Mouse (Mus musculus): Measurements from ENCODE around the gene Ifi27l2b. TPM values are rescaled to one million over a fixed set of nuclear protein-coding genes. Genes with fewer than 3 reads are reported as not detected.
"Not testable (repeated sequence)": the region's sequence is repeated elsewhere in the genome, so short reads cannot be mapped to it uniquely, and the experiment has no call there.

Gene Ifi27l2b
- total RNA-seq, 2 experiments from 2014 or later, result not detected

- intact Hi-C loops (cut with DNase I); DNase-seq (ENCODE audit: low spot score in 2 of 2): not testable (repeated sequence)
These were observed 12.8 kb downstream of the Ifi27l2b start for GRCm38 (mm10) chr12:103444261-103444660.

DNA sequence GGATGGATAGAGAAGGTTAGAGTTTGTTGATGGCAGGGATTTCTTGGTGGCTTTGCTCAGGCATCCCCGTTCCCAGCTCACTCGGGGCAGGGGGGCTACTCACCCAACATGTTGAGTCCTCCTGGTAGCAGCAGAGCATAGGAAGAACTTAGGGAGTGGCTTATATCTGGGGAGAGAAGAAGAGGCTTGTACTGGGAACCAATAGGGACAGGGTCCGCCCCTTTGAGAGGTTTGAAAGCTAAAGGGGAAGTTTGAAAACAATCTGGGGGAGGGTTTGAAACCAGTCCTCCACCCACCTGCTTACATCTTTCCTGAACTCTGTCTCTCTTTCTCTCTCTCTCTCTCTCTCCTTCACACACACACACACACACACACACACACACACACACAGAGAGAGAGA, 13.5 kb downstream of the Ifi27l2b start, which contains the start of gene Ifi27l2a:
Ifi27l2a (minus strand) TSS at position 157 of the 400 bp plus-strand sequence.
- intact Hi-C loops (cut with DNase I), result no loop called here
- no peak for DNase-seq (ENCODE audit: low spot score in 2 of 2)

DNA sequence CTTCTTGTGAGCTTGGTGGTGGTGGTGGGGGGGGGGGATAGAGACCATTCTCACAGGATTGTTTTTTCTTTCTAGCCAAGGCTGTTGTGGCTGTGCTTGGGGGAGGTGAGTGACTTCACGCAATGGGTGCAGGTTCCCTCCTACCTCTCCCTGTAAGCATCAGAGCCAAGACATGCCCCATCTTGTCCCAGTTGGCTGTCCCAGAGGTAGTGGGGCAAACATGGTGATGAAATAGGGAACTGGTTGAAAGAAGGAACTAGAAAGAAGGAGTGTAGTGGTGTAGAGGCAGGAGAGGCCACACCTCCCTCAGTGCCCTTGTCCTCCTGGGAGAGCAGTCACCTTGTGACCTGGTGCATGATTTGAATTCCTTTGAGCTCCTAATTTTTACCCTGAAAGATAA, 19.4 kb downstream of the Ifi27l2b start:
- intact Hi-C loops (cut with DNase I), result no loop called here
- no peak for DNase-seq (ENCODE audit: low spot score in 2 of 2)

GRCm38 (mm10) chr12:103434861-103435260, 22.2 kb downstream of the Ifi27l2b start:
- DNase-seq (ENCODE audit: low spot score in 2 of 2), result no peak
- intact Hi-C loops (cut with DNase I), result no loop called here

GRCm38 (mm10) chr12:103433986-103434731, 22.9 kb downstream of the Ifi27l2b start, which contains the start of gene Ifi27:
Gene Ifi27 (plus strand): TSS chr12:103434211.
- intact Hi-C loops (cut with DNase I), result no loop called here
- peak; percentile 45 to 55 for DNase-seq (ENCODE audit: low spot score in 2 of 2)

DNA sequence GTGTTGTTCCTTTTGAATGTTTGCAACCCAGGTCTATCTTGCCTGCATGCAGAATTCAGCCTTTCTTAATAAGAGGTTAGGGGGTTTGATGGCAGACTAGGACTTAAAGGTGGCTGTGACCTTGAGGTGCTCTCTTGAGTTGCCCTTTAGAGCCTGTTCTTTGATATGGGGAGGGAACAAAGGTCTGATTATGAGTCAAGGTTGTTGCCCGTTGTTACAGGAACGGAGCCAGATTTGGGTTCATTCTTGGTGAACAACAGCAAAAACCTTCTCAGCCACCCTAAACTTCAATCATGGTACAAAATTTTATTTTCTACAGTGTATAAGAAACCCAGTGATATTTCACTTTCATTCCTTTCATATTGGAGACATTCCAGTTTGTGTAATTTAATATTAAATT, 23.6 kb downstream of the Ifi27l2b start:
- DNase-seq (ENCODE audit: low spot score in 2 of 2), result no peak
- intact Hi-C loops (cut with DNase I), result no loop called here

DNA sequence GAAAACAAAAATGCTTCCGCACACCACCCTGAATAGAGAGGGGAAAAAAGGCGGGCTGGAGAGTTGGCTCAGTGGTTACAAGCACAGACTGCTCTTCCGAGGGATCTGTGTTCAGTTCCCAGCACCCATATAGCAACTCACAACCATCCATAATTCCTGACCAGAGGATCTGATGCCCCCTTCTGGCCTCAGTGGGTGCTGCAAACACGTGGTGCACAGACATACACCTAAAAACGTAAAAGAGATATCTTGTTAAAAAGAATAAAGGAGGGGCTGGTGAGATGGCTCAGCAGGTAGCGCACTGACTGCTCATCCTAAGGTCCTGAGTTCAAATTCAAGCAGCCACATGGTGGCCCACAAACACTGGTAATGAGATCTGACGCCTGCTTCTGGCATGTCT, 30.3 kb downstream of the Ifi27l2b start:
- DNase-seq (ENCODE audit: low spot score in 2 of 2), result no peak
- intact Hi-C loops (cut with DNase I), result loop anchor here (2.0 kb wide), 2 partner anchors 66 to 216 kb away; no protein-coding TSS in a partner anchor

- peak; percentile 99 for DNase-seq (ENCODE audit: low spot score in 2 of 2)
- intact Hi-C loops (cut with DNase I), result loop anchor here (2.0 kb wide), 2 partner anchors 67 to 217 kb away; no protein-coding TSS in a partner anchor
These were observed 31.1 kb downstream of the Ifi27l2b start, which contains the start of gene Ddx24 for GRCm38 (mm10) chr12:103425729-103426470. Gene Ddx24 (minus strand): TSS chr12:103425830.

DNA sequence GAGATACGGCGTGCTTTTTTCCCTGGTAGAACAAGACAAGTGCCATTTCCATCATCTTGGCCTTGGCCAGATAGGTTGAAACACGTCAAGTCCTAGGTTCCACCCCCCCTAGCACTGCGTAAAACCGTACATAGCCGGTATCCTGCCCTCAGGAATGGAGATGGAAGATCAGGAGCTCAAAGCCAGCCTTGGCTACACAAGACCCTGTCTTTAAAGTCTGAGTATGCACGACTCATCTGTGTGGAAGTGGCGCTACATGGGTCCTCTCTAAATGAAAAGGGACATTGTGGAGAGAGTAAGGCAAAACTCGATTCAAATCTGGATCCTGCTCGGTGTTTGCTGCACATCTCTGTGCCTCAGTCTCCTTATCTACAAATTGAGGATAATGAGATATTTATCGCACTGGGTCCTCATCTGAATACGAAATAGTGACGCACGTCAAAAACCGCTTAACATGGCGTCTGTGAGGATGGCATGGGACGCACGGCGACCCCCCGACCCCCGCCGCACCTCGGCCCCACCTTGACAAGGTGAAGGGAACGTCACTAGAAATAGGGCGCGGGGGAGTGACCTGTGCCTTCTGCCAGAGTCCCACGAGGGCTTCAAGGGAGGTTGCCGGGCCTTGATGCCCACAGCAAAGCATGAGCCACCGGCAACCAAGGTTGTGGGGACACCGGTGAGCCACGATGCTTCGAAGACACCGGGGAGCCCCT, 31.9 kb downstream of the Ifi27l2b start:
- intact Hi-C loops (cut with DNase I), result no loop called here
- DNase-seq (ENCODE audit: low spot score in 2 of 2), result no peak

DNA sequence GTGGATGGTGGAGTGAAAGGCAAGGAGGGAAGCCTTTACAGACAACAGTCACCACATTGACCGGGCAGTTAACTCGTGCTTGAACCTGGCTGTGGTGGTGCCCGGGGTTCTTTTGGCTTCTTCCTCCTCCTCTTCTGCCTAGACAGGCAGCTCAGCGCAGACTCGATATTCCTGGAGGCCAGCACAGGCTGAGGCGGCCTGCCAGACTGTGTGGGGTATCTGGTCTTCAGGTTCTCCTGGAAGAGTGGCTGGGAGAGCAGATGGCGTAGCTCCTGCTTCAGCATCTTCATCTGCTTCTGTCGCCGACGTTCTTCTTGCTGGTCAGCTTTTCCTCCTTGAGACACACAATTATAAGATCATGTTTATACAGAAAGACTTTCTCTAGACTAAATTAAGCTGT, 48.9 kb downstream of the Ifi27l2b start:
- intact Hi-C loops (cut with DNase I), result no loop called here
- peak in 1 of 2 experiments; percentile 64 for DNase-seq (ENCODE audit: low spot score in 2 of 2)

GRCm38 (mm10) chr12:103407720-103408119, 49.3 kb downstream of the Ifi27l2b start, which contains the start of gene 9330161L09Rik:
Gene 9330161L09Rik (minus strand): TSS chr12:103407820.
- intact Hi-C loops (cut with DNase I), result no loop called here
- DNase-seq (ENCODE audit: low spot score in 2 of 2), result no peak

DNA sequence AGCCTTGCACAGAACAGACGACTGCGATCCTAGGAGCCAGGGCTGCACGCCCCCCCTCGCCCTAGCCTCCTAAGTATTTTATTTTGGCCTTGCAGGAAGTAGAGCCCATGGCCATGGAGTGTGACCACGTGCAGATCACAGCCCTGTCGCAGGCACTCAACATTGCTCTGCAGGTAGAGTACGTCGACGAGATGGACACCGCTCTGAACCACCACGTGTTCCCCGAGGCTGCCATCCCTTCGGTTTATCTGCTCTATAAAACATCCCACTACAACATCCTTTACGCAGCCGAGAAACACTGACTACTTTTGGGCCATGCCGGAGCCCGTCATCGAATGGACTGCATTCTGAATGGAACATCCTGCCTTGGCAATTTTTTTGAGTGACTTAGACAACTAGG, 52.9 kb downstream of the Ifi27l2b start:
- intact Hi-C loops (cut with DNase I), result no loop called here
- no peak for DNase-seq (ENCODE audit: low spot score in 2 of 2)

Other genes starting within 250 kb of the Ifi27l2b start
- 1 to 10 TPM; 2.4 to 6.5 TPM for gene Prima1, start 215.1 kb downstream of the Ifi27l2b start, total RNA-seq (2021)
- gene Fam181a, start 146.2 kb downstream of the Ifi27l2b start, total RNA-seq (2021), result 1 to 10 TPM; 2.6 to 4.5 TPM
- gene Asb2, start 101.2 kb downstream of the Ifi27l2b start, total RNA-seq (2021), result 1 to 10 TPM; 2.5 to 3.6 TPM
- 10 to 100 TPM; 26.3 to 33.2 TPM for gene Otub2, start 68.5 kb downstream of the Ifi27l2b start, total RNA-seq (2021)
- 1 to 10 TPM; 2.0 to 2.3 TPM for gene 9330161L09Rik, start 49.4 kb downstream of the Ifi27l2b start, total RNA-seq (2021)
- gene Ddx24, start 31.4 kb downstream of the Ifi27l2b start, total RNA-seq (2021), result 100 to 1,000 TPM; 174 to 189 TPM
- gene Ifi27, start 23.0 kb downstream of the Ifi27l2b start, total RNA-seq (2021), result 10 to 100 TPM; 27.2 to 34.9 TPM
- gene Ifi27l2a, start 13.5 kb downstream of the Ifi27l2b start, total RNA-seq (2021), result 1 to 10 TPM; 2.5 to 3.3 TPM
- 10 to 100 TPM; 14.5 to 14.6 TPM for gene Ppp4r4, start 75.1 kb upstream of the Ifi27l2b start, total RNA-seq (2021)
- gene Serpina10, start 174.2 kb upstream of the Ifi27l2b start, total RNA-seq (2021), result not detected
- gene Serpina6, start 200.0 kb upstream of the Ifi27l2b start, total RNA-seq (2021), result not detected
- not detected for gene Serpina16, start 218.9 kb upstream of the Ifi27l2b start, total RNA-seq (2021)
- gene Serpina1f, start 238.3 kb upstream of the Ifi27l2b start, total RNA-seq (2021), result not detected

Measured in left cerebral cortex, postnatal 14 days (tissue).